Mouse (Mus musculus) neural tube, embryonic 12.5 days (tissue): ENCODE data around the gene Bmp5. TPM values are rescaled to one million over a fixed set of nuclear protein-coding genes. Genes with fewer than 3 reads are reported as not detected.

ENCODE experiments used
- ATAC-seq: fragments of 200-750 bp; cut with Nextera tagmentation; 2 replicates; pipeline ENCODE4 v1.8.0; 2017; ENCODE audit warnings: low read depth, mild to moderate bottlenecking, moderate TSS enrichment, moderate library complexity; ENCODE audit not compliant: low FRiP score
- H3K27ac ChIP-seq: fragments of 300-500 bp; sonication (generic); 2 replicates; pipeline ENCODE4 v1.5.1; 2016
- H3K27me3 ChIP-seq: fragments of 300-500 bp; sonication (generic); replicated peaks from 2 replicates; pipeline ENCODE4 v1.6.1; 2016; ENCODE audit warnings: mild to moderate bottlenecking
- H3K36me3 ChIP-seq: fragments of 300-500 bp; sonication (generic); 2 replicates; pipeline ENCODE4 v1.6.1; 2016; ENCODE audit warnings: mild to moderate bottlenecking
- H3K4me1 ChIP-seq: fragments of 300-500 bp; sonication (generic); 2 replicates; pipeline ENCODE4 v1.6.1; 2016
- H3K4me2 ChIP-seq: fragments of 300-500 bp; sonication (generic); replicated peaks from 2 replicates; pipeline ENCODE4 v1.6.1; 2016; ENCODE audit warnings: mild to moderate bottlenecking
- H3K4me3 ChIP-seq: fragments of 300-500 bp; sonication (generic); 2 replicates; pipeline ENCODE4 v1.5.1; 2016
- H3K9ac ChIP-seq: fragments of 300-500 bp; sonication (generic); 2 replicates; pipeline ENCODE4 v1.6.1; 2016; ENCODE audit warnings: mild to moderate bottlenecking
- H3K9me3 ChIP-seq: fragments of 300-500 bp; sonication (generic); 2 replicates; pipeline ENCODE4 v1.6.1; 2016; ENCODE audit warnings: mild to moderate bottlenecking
- WGBS: fragments of 180-500 bp; shearing (Covaris S2); methylation state at CpG from one replicate; pipeline ENCODE4 v1.1.7; 2016; 5-methylcytosine and 5-hydroxymethylcytosine counted together
- microRNA-seq: library from miRNA; unstranded; fragments of <30 nt; microRNA quantifications from one replicate; pipeline ENCODE4, GENCODE M21; 2017
- polyA plus RNA-seq: library from polyadenylated mRNA; unstranded; fragments of >200 nt; fragmentation: Nextera tagmentation; extraction: Ambion mirVana; gene quantifications from 2 replicates; pipeline ENCODE4 v1.2.1, GENCODE M21; 2016

Gene Bmp5
- polyA plus RNA-seq, 1 experiment from 2014 or later = 5.3 TPM

GRCm38 (mm10) chr9:75910112-75910799 lies 135.1 kb downstream of the Bmp5 start:
- no peak overlapping the region for H3K4me2 ChIP-seq
- 41% methylated on average over 7 of the region's 7 CpGs for WGBS
- H3K9me3 ChIP-seq = no peaks in the 10 kb centered on the region
- H3K27me3 ChIP-seq = no peaks in the 10 kb centered on the region
- H3K27ac ChIP-seq = no peak overlapping the region
- H3K36me3 ChIP-seq = no peaks in the 10 kb centered on the region
- no peak overlapping the region for H3K4me3 ChIP-seq
- no peaks in the 10 kb centered on the region; the same call in 1 of the 2 replicates for H3K4me1 ChIP-seq
- H3K9ac ChIP-seq = no peak overlapping the region
- ATAC-seq = no peak

- no peak overlapping the region for H3K9ac ChIP-seq
- no peak for ATAC-seq
- no peak overlapping the region for H3K27ac ChIP-seq
- no peak overlapping the region for H3K4me3 ChIP-seq
- H3K4me1 ChIP-seq = no peaks in the 10 kb centered on the region; the same call in 1 of the 2 replicates
- no peaks in the 10 kb centered on the region for H3K27me3 ChIP-seq
- 66% methylated on average over 7 of the region's 7 CpGs for WGBS
- no peak overlapping the region for H3K4me2 ChIP-seq
- no peaks in the 10 kb centered on the region for H3K9me3 ChIP-seq
- no peaks in the 10 kb centered on the region for H3K36me3 ChIP-seq
These were observed 136.4 kb downstream of the Bmp5 start for GRCm38 (mm10) chr9:75911542-75911941.

GRCm38 (mm10) chr9:75916027-75916426 lies 140.9 kb downstream of the Bmp5 start:
- no peaks in the 10 kb centered on the region for H3K9me3 ChIP-seq
- no peaks in the 10 kb centered on the region for H3K4me1 ChIP-seq
- no peaks in the 10 kb centered on the region for H3K36me3 ChIP-seq
- H3K4me3 ChIP-seq = no peak overlapping the region
- no peak for ATAC-seq
- no peaks in the 10 kb centered on the region for H3K27me3 ChIP-seq
- H3K4me2 ChIP-seq = no peak overlapping the region
- WGBS = 48% methylated on average over 2 of the region's 2 CpGs
- no peak overlapping the region for H3K27ac ChIP-seq
- H3K9ac ChIP-seq = no peak overlapping the region

GRCm38 (mm10) chr9:75927196-75927880 lies 152.2 kb downstream of the Bmp5 start:
- H3K4me1 ChIP-seq = no peaks in the 10 kb centered on the region
- H3K4me2 ChIP-seq = no peak overlapping the region
- H3K9ac ChIP-seq = no peak overlapping the region
- H3K4me3 ChIP-seq = no peak overlapping the region
- no peaks in the 10 kb centered on the region for H3K9me3 ChIP-seq
- 58% methylated on average over 11 of the region's 11 CpGs for WGBS
- H3K27ac ChIP-seq = no peak overlapping the region
- no peaks in the 10 kb centered on the region for H3K27me3 ChIP-seq
- no peaks in the 10 kb centered on the region for H3K36me3 ChIP-seq
- ATAC-seq = no peak

GRCm38 (mm10) chr9:75928068-75928467 lies 152.9 kb downstream of the Bmp5 start:
- Histone ChIP-seq H3K4me2 (no peak overlapping the region), H3K4me1 (no peaks in the 10 kb centered on the region), H3K27ac (no peak overlapping the region), H3K27me3 (no peaks in the 10 kb centered on the region), H3K9ac (no peak overlapping the region), H3K36me3 (no peaks in the 10 kb centered on the region), H3K4me3 (no peak overlapping the region), H3K9me3 (no peaks in the 10 kb centered on the region)
- WGBS = 87% methylated on average over 5 of the region's 5 CpGs
- ATAC-seq = no peak

GRCm38 (mm10) chr9:75944663-75945062 lies 169.5 kb downstream of the Bmp5 start:
- Histone ChIP-seq H3K36me3 (no peaks in the 10 kb centered on the region), H3K27ac (no peak overlapping the region), H3K27me3 (no peaks in the 10 kb centered on the region), H3K4me1 (no peaks in the 10 kb centered on the region), H3K9ac (no peak overlapping the region), H3K9me3 (no peaks in the 10 kb centered on the region), H3K4me2 (no peak overlapping the region), H3K4me3 (no peak overlapping the region)
- WGBS = 87% methylated on average over 3 of the region's 3 CpGs
- ATAC-seq = no peak

Small RNA genes within 50 kb of the gene (microRNA-seq; reads per million reads assigned to microRNA genes)
- gene Gm44355 = not detected

Other genes with a start within 250 kb of the Bmp5 start
- gene Tmod3, start 215.7 kb upstream of the Bmp5 start, polyA plus RNA-seq = 93.5 and 99.9 TPM in 2 replicates
- 114 and 117 TPM in 2 replicates for gene Tmod2, start 164.0 kb upstream of the Bmp5 start, polyA plus RNA-seq
- 16.8 and 18.8 TPM in 2 replicates for gene Lysmd2, start 149.6 kb upstream of the Bmp5 start, polyA plus RNA-seq
- gene Scg3, start 91.3 kb upstream of the Bmp5 start, polyA plus RNA-seq = 99.8 and 114 TPM in 2 replicates
- 14.5 and 16.8 TPM in 2 replicates for gene Hmgcll1, start 239.5 kb downstream of the Bmp5 start, polyA plus RNA-seq